Mouse (Mus musculus) C2C12 (cell line): ENCODE measurements around the gene Banp.

Experiments
- CEBPB ChIP-seq: IDR thresholded peaks from one replicate; pipeline ENCODE4 v1.6.1; 2011; ENCODE audit warnings: low read depth, mild to moderate bottlenecking, control low read depth, moderate library complexity
- CTCF ChIP-seq: IDR thresholded peaks from one replicate; pipeline ENCODE4 v1.5.1; 2011; ENCODE audit not compliant: control insufficient read depth, insufficient read depth, insufficient read length
- FOSL1 ChIP-seq: IDR thresholded peaks from one replicate; pipeline ENCODE4 v1.8.0; 2011; ENCODE audit warnings: mild to moderate bottlenecking, low read length; ENCODE audit not compliant: poor library complexity, insufficient read depth, severe bottlenecking
- MAX ChIP-seq: IDR thresholded peaks from one replicate; pipeline ENCODE4 v1.6.1; 2011; ENCODE audit warnings: mild to moderate bottlenecking, control low read depth
- MYOD1 ChIP-seq: IDR thresholded peaks from one replicate; pipeline ENCODE4 v1.6.1; 2011; ENCODE audit warnings: low read depth; ENCODE audit not compliant: control insufficient read depth, insufficient read length
- MYOG ChIP-seq: IDR thresholded peaks from one replicate; pipeline ENCODE4 v1.6.1; 2011; ENCODE audit not compliant: control insufficient read depth, insufficient read length; ENCODE audit errors: extremely low read depth
- USF1 ChIP-seq: IDR thresholded peaks from one replicate; pipeline ENCODE4 v1.6.1; 2011; ENCODE audit warnings: low read depth, mild to moderate bottlenecking, control low read depth, moderate library complexity

DNA sequence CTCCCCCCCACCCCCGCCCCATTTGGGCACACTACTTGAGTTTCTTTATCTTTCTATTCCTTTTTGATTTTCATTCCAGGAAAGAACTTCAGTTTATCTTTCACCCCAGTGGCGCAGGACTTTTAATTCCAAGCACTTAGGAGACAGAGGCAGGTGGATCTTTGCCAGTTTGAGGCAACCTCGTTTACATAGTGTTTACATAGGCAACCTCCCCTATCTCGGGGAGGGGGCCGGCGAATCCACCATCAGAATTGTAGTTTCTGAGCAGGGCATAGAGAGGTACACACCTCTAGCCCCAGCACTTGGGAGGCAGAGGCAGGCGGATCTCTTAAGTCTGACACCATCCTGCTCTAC lies 2.1 kb downstream of the Banp start:
- TF ChIP-seq CTCF (no peak), MYOD1 (no peak), CEBPB (no peak), USF1 (no peak), MAX (no peak), MYOG (no peak), FOSL1 (no peak)
